Mouse (Mus musculus) intestine, embryonic 14.5 days (tissue): ENCODE measurements at regions not wholly inside any gene's neighbourhood (a gene's known extent, or its start where the extent isn't known, plus 50 kb on each side); places are given as distances from the start of the nearest gene placed in this dataset.

Experiments used
- ATAC-seq: fragments of 200-750 bp; cut with Nextera tagmentation; replicated peaks from 2 replicates; pipeline ENCODE4 v1.8.0; 2017; ENCODE audit warnings: low read depth, moderate number of reproducible peaks, moderate TSS enrichment, moderate library complexity; ENCODE audit not compliant: low FRiP score, low TSS enrichment
- DNase-seq: peaks from one replicate; pipeline ENCODE4 v3.0.0-alpha.2; 2018; ENCODE audit warnings: low spot score
- H3K27ac ChIP-seq: fragments of 300-500 bp; sonication (generic); 2 replicates; pipeline ENCODE4 v1.5.1; 2014; ENCODE audit warnings: low read depth, mild to moderate bottlenecking, control low read depth
- H3K27me3 ChIP-seq: fragments of 300-500 bp; sonication (generic); replicated peaks from 2 replicates; pipeline ENCODE4 v1.6.1; 2014; ENCODE audit warnings: low read length, control low read depth; ENCODE audit not compliant: control insufficient read depth, insufficient read depth
- H3K36me3 ChIP-seq: fragments of 300-500 bp; sonication (generic); 2 replicates; pipeline ENCODE4 v1.6.1; 2014; ENCODE audit warnings: low read length, control low read depth; ENCODE audit not compliant: control insufficient read depth, insufficient read depth
- H3K4me1 ChIP-seq: fragments of 300-500 bp; sonication (generic); replicated peaks from 2 replicates; pipeline ENCODE4 v1.6.1; 2014; ENCODE audit warnings: low read length, control low read depth, mixed read lengths; ENCODE audit not compliant: control insufficient read depth, insufficient read depth
- H3K4me2 ChIP-seq: fragments of 300-500 bp; sonication (generic); 2 replicates; pipeline ENCODE4 v1.6.1; 2014; ENCODE audit warnings: low read length
- H3K4me3 ChIP-seq: fragments of 300-500 bp; sonication (generic); 2 replicates; pipeline ENCODE4 v1.5.1; 2014; ENCODE audit warnings: low read depth, low read length, control low read depth, mixed read lengths
- H3K9ac ChIP-seq: fragments of 300-500 bp; sonication (generic); 2 replicates; pipeline ENCODE4 v1.6.1; 2014; ENCODE audit warnings: mild to moderate bottlenecking, low read length
- H3K9me3 ChIP-seq: fragments of 300-500 bp; sonication (generic); 2 replicates; pipeline ENCODE4 v1.6.1; 2016; ENCODE audit warnings: low read length, control low read depth; ENCODE audit not compliant: control insufficient read depth
- whole genome bisulfite sequencing: fragments of 180-500 bp; shearing (Covaris S2); extraction: QIAGEN DNeasy Blood & Tissue Kit; methylation state at CpG from one replicate; pipeline ENCODE4 v1.1.7; 2014; 5-methylcytosine and 5-hydroxymethylcytosine counted together

DNA sequence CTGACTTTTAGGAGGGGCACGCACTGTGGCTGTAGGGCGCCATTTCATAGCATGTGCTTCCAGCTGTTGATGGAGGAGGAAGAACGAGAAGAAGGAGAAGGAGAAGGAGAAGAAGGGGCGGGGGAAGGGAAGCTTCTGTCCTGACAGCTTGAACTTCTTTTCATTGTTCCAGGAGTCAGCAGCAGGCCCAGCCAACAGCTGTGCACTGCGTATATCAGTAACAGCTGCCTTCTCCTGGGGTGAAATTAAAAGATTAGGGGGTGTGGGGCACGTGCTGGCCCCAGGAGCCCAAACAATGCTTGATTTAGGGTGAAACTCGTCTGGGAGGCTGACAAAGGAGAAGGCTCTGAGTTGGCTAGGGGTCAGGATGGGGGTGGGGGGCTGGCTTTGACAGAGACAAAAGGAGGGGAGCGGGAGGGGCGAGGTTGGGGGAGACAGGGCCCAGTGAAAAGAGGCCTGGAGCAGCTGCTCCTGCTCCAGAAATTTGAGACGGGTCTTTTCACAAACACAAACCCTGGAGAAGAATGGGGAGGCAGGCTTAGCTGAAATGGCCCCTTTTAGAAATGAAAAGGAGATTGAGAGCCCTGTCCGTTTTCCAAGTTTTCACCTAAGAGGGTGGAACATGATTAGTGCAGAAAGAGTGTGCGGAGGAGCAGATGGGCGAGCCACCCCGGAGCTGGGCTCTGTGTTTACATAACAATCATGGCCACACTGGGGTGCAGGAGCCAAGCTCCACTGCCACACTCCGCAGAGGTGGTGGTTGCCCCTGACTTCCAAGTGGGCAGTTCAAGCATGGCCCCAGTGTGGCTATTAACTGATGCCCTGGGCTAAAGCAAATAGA, 74.3 kb downstream of the Gadd45g start:
- Histone ChIP-seq H3K4me1 (peaks cover 36% of the 10 kb centered on the region), H3K4me2 (no peak overlapping the region), H3K27me3 (no peaks in the 10 kb centered on the region), H3K9me3 (no peaks in the 10 kb centered on the region), H3K36me3 (no peaks in the 10 kb centered on the region), H3K4me3 (no peak overlapping the region), H3K9ac (no peak overlapping the region), H3K27ac (peak overlapping the region; percentile 28; the same call in 1 of the 2 replicates)
- DNase-seq (peak; percentile 77), ATAC-seq (peak; percentile 53; the same call in 1 of the 2 replicates)
- 17% methylated on average over 15 of the region's 15 CpGs for WGBS

DNA sequence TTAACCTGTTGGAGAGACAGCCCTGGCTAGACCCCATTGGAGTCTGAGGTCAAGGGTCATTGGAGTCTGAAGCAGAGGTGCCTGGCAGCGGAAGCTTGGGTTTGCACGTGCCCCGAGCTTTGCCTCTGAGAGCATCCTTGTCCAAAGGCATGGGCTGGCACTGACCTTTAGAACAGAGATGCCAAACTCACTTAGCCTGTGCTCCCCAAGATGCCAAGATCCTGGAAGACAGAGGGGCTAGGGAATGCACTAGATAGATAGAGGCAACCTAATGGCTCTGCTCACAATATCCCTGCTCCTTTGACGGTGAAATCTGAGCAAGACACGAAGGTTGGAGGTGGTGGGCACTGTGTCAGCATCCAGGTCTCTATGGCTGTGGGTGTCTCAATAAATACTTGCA, 75.1 kb downstream of the Gadd45g start:
- Histone ChIP-seq H3K9me3 (no peaks in the 10 kb centered on the region), H3K27ac (no peak overlapping the region), H3K27me3 (no peaks in the 10 kb centered on the region), H3K4me2 (no peak overlapping the region), H3K36me3 (no peaks in the 10 kb centered on the region), H3K4me3 (no peak overlapping the region), H3K9ac (no peak overlapping the region), H3K4me1 (peaks cover 36% of the 10 kb centered on the region)
- 62% methylated on average over 5 of the region's 5 CpGs for WGBS
- ATAC-seq (no peak), DNase-seq (no peak)

DNA sequence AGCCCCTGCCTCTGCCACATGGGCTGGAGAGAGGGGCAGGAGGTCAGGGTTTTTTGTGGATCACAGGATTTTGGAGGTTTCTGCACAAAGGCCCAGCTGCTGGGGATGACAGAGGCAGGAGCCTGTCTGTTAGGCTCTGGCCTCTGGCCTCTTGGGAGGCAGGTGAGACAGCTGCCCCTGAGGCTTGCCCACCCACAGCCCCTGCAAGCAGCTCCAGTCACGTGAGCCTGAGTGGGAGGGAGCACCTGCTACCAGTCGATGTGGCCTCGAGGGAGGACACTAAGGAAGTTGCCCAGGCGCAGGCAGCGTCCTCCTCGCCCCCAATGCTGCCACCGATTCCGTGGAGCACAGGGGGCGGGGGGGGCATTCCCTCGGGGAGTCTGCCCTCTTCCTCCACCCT, 80.3 kb downstream of the Gadd45g start:
- 0 out of 2 replicates have a peak, but pooled peaks cover 4% of the 10 kb centered on the region for H3K4me1 ChIP-seq
- no peak overlapping the region for H3K4me3 ChIP-seq
- H3K27ac ChIP-seq = no peak overlapping the region
- no peaks in the 10 kb centered on the region for H3K36me3 ChIP-seq
- no peak overlapping the region for H3K9ac ChIP-seq
- DNase-seq (no peak), ATAC-seq (no peak)
- 47% methylated on average over 10 of the region's 10 CpGs for WGBS
- no peaks in the 10 kb centered on the region for H3K27me3 ChIP-seq
- no peak overlapping the region for H3K4me2 ChIP-seq
- no peaks in the 10 kb centered on the region for H3K9me3 ChIP-seq

DNA sequence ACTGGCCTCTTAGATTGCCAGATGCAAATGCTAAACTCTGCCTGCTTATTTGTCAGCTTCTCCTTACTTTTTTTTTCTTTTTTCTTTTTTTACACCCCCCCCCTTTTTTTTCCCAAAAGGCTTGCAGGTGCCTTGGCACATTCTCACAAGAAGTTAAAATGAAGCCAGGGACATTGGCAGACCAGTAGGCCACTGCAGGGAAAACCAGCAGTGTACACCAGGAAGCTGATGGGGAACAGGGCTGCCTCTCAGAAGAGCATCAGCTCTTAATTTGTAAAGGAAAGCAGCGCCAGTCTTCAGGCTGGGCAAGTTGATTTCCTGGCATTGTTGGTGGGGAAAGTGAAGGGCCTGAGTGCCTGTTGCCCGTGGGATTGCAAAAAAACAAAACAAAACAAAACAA, 83.3 kb downstream of the Gadd45g start:
- no peak overlapping the region for H3K4me2 ChIP-seq
- no peaks in the 10 kb centered on the region for H3K27me3 ChIP-seq
- no peak overlapping the region for H3K9ac ChIP-seq
- no peak for DNase-seq
- WGBS = 56% methylated on average over 2 of the region's 2 CpGs
- no peaks in the 10 kb centered on the region for H3K36me3 ChIP-seq
- H3K4me3 ChIP-seq = no peak overlapping the region
- H3K27ac ChIP-seq = no peak overlapping the region
- 0 out of 2 replicates have a peak, but pooled peaks cover 4% of the 10 kb centered on the region for H3K4me1 ChIP-seq
- no peak for ATAC-seq
- no peaks in the 10 kb centered on the region for H3K9me3 ChIP-seq

DNA sequence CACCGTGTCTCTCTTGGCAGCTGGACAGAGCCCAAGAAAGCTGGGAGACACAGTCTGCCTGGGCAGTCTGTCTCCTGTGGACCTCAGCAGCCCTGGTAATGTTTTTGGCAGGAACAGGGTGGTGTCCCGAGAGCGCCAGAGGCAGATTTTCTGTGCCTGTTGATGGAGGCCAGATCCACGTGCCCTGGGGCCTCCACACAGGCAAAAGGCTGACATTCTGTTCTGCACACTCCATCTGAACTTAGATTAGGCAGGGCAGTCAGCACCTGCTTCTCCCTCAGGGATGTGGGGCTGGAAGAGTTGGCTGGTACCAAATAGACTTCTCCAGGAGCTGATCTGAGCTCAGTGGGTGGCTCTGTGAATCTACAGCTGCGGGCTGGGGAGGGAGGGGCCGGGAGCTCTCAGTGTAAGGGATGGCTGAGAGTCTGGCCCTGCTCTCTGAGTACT, 83.8 kb downstream of the Gadd45g start:
- no peak overlapping the region for H3K27ac ChIP-seq
- H3K4me3 ChIP-seq = no peak overlapping the region
- H3K27me3 ChIP-seq = no peaks in the 10 kb centered on the region
- 0 out of 2 replicates have a peak, but pooled peaks cover 4% of the 10 kb centered on the region for H3K4me1 ChIP-seq
- DNase-seq = no peak
- 37% methylated on average over 6 of the region's 6 CpGs for WGBS
- H3K9ac ChIP-seq = no peak overlapping the region
- no peak overlapping the region for H3K4me2 ChIP-seq
- no peak for ATAC-seq
- H3K36me3 ChIP-seq = no peaks in the 10 kb centered on the region
- H3K9me3 ChIP-seq = no peaks in the 10 kb centered on the region

DNA sequence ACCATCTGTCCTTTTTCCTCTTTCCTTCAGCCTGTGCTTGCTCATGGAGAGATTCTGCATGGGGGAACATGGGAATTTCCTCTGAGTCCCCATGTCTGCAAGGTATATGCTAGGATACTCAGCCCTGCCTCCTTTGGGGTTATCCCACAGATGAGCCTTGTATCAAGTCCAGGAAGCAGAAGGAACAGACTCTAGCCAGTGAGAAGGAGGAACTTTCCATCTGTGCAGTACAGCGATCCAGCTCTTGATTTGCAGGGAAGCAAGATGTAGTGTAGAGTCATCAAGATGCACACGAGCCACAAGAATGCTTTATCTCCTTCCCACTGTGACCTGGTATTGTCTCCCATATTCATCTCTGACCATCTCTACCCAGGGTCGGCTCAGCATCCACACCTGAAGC, 84.5 kb downstream of the Gadd45g start:
- H3K36me3 ChIP-seq = no peaks in the 10 kb centered on the region
- WGBS = 89% methylated on average over 3 of the region's 3 CpGs
- no peak for DNase-seq
- no peak overlapping the region for H3K4me2 ChIP-seq
- no peak for ATAC-seq
- no peaks in the 10 kb centered on the region for H3K9me3 ChIP-seq
- 0 out of 2 replicates have a peak, but pooled peaks cover 4% of the 10 kb centered on the region for H3K4me1 ChIP-seq
- no peaks in the 10 kb centered on the region for H3K27me3 ChIP-seq
- H3K27ac ChIP-seq = no peak overlapping the region
- H3K9ac ChIP-seq = no peak overlapping the region
- H3K4me3 ChIP-seq = no peak overlapping the region

DNA sequence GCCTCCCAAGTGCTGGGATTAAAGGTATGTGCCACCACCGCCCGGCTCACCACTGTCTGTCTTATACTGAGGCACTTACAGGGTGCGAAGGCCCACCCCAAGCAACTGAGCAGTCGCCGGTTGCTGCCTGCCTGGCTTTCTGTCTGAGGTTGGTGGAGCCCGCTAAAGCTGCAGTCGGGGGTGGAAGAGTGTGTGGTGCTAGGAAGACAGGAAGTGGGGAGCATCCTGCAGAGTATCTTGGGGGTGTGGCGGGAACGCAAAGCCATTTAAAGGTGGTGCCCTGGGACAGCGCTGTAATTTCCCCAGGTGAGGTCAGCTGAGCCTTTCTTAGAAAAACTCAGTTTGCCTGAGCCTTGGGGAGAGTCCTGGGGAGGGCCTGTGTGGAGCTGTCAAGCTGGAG, 89.3 kb downstream of the Gadd45g start:
- ATAC-seq = no peak
- no peak overlapping the region for H3K4me3 ChIP-seq
- H3K4me2 ChIP-seq = no peak overlapping the region
- H3K4me1 ChIP-seq = 0 out of 2 replicates have a peak, but pooled peaks cover 3% of the 10 kb centered on the region
- no peak overlapping the region for H3K27ac ChIP-seq
- no peak for DNase-seq
- no peaks in the 10 kb centered on the region for H3K36me3 ChIP-seq
- WGBS = 80% methylated on average over 10 of the region's 10 CpGs
- no peaks in the 10 kb centered on the region for H3K27me3 ChIP-seq
- no peaks in the 10 kb centered on the region for H3K9me3 ChIP-seq
- no peak overlapping the region for H3K9ac ChIP-seq

DNA sequence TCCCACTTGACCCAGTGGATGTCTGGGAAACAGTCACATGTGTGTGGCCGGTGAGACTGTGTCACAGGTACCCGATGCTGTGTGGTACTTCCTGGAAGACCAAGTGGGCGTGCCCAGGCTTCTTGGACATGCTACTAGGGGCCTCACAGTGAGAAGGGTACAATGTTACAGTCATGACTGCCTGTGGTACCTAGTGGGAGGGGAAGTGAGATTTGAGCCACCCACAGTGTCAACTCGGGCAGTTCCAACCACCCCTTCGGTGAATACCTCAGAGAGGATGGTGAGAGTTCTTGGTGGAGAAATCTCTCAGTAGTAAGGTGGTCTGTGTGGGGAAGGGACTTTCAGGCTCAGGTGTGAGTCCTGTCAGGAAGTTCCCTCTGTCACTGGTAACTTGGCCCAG, 90.0 kb downstream of the Gadd45g start:
- DNase-seq (no peak), ATAC-seq (no peak)
- Histone ChIP-seq H3K36me3 (no peaks in the 10 kb centered on the region), H3K4me2 (no peak overlapping the region), H3K9me3 (no peaks in the 10 kb centered on the region), H3K4me3 (no peak overlapping the region), H3K27ac (no peak overlapping the region), H3K9ac (no peak overlapping the region), H3K4me1 (0 out of 2 replicates have a peak, but pooled peaks cover 3% of the 10 kb centered on the region), H3K27me3 (no peaks in the 10 kb centered on the region)
- 80% methylated on average over 5 of the region's 5 CpGs for WGBS

DNA sequence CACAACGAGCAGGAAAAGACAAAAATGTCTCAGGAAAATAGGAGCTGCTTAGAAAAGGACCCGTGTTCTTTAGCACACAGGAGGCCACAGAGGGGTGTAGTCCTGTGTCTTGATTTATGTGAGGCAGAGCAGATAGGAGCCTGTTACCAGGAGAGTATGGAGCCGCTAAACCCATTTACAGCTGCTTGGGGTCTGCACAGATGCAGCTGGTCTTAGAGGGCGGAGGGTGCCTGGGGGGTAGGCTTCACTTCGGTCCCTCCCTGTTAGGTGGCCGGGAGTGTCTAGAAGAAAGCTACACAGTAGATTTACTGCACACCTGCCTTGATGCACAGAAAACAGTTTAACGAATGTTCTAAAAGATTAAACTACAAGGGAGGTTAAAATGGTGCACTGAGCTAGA, 91.4 kb downstream of the Gadd45g start:
- no peaks in the 10 kb centered on the region for H3K36me3 ChIP-seq
- H3K9me3 ChIP-seq = no peaks in the 10 kb centered on the region
- no peak for ATAC-seq
- H3K4me1 ChIP-seq = 0 out of 2 replicates have a peak, but pooled peaks cover 3% of the 10 kb centered on the region
- 32% methylated on average over 7 of the region's 7 CpGs for WGBS
- H3K27me3 ChIP-seq = no peaks in the 10 kb centered on the region
- H3K9ac ChIP-seq = no peak overlapping the region
- no peak overlapping the region for H3K4me3 ChIP-seq
- no peak overlapping the region for H3K4me2 ChIP-seq
- no peak overlapping the region for H3K27ac ChIP-seq
- no peak for DNase-seq
